Mouse (Mus musculus): ENCODE data around the gene Mical3. TPM values are rescaled to one million over a fixed set of nuclear protein-coding genes. Genes with fewer than 3 reads are reported as not detected.

Mical3 gene
- polyA plus RNA-seq, 1 experiment from 2014 or later, result 12.9 TPM

DNA sequence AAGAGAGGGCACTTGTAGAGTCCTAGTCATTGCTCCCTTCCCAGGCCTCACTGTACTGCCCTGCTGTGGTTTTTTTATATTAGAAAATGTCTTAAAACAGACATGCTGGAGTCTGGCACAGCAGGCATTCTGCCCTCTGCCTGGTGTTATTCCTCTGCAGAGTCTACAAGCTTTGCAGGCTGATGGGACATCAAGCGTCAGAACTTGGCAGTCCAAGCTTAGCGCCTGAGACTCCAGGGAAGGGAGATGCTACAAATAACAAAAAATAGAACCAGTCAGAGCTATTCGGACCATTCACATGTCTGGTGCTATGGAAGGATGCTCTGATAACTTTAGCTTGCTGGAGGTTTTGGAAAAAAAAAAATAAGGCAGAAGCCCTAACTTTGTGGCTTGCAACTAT is 144.6 kb downstream of the Mical3 start:
- WGBS, result 92% methylated on average over 3 of the region's 3 CpGs
- H3K9me3 ChIP-seq (ENCODE audit: control insufficient read depth, low read length), result no peaks in the 10 kb centered on the region
- H3K4me2 ChIP-seq (ENCODE audit: low read length), result no peak overlapping the region
- DNase-seq (ENCODE audit: low spot score) (no peak), ATAC-seq (replicated peaks; ENCODE audit: low FRiP score, low TSS enrichment, low read depth) (no peak)
- H3K9ac ChIP-seq (ENCODE audit: low read length), result no peak overlapping the region
- H3K36me3 ChIP-seq (ENCODE audit: control insufficient read depth, insufficient read depth, low read length), result peaks cover 9% of the 10 kb centered on the region; the same call in 1 of the 2 replicates
- H3K4me1 ChIP-seq (replicated peaks; ENCODE audit: control insufficient read depth, insufficient read depth, low read length), result peaks cover 7% of the 10 kb centered on the region; the same call in 1 of the 2 replicates
- no peak overlapping the region for H3K4me3 ChIP-seq (ENCODE audit: low read depth, low read length)
- H3K27me3 ChIP-seq (replicated peaks; ENCODE audit: control insufficient read depth, insufficient read depth, low read length), result no peaks in the 10 kb centered on the region
- no peak overlapping the region for H3K27ac ChIP-seq (ENCODE audit: low read depth)

DNA sequence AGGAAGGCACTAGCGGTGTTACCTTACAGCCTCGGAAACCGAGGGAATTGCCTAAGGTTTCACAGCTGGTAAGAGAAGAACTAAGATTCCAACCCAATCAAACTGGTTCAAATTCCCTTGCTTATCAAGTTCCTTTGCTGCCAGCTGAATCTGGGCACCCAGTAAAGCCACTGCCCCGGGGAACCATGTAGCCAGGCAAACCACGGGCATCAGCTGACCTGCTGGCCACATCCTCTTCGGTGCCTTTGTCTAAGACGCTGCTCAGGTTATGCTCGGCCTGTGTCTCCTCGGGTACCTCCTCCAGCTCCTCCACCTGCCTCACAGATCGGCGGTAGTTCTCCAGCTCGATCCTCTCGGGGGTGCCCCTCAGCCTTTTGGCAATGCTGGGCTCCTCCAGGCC is 148.5 kb downstream of the Mical3 start:
- Histone ChIP-seq H3K9ac (ENCODE audit: low read length) (no peak overlapping the region), H3K9me3 (ENCODE audit: control insufficient read depth, low read length) (no peaks in the 10 kb centered on the region), H3K27ac (ENCODE audit: low read depth) (no peak overlapping the region), H3K4me3 (ENCODE audit: low read depth, low read length) (no peak overlapping the region), H3K4me1 (replicated peaks; ENCODE audit: control insufficient read depth, insufficient read depth, low read length) (peaks cover 11% of the 10 kb centered on the region; the same call in 1 of the 2 replicates), H3K4me2 (ENCODE audit: low read length) (no peak overlapping the region), H3K27me3 (replicated peaks; ENCODE audit: control insufficient read depth, insufficient read depth, low read length) (no peaks in the 10 kb centered on the region), H3K36me3 (ENCODE audit: control insufficient read depth, insufficient read depth, low read length) (peaks cover 9% of the 10 kb centered on the region; the same call in 1 of the 2 replicates)
- ATAC-seq (replicated peaks; ENCODE audit: low FRiP score, low TSS enrichment, low read depth) (no peak), DNase-seq (ENCODE audit: low spot score) (no peak)
- WGBS, result 94% methylated on average over 13 of the region's 13 CpGs

DNA sequence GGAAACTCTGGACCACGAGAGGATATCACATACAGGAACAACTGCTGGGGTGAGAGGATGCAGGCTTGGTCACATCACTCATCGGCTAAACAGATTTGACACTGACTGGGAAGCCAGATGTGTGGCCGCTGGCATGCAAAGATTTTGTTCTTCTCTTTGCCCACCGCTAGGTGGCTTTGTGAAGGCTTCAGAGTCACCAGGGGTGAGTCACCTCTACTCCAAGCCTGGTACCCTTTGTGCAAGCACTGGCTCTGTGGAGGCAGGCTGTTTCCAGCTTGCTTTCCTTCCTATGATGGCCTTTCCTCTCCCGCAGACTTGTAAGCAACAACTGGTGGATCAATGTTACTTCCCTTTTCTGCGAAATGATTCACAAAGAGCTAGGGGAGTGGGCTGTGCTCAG is 149.3 kb downstream of the Mical3 start:
- no peak overlapping the region for H3K4me3 ChIP-seq (ENCODE audit: low read depth, low read length)
- no peak overlapping the region for H3K9ac ChIP-seq (ENCODE audit: low read length)
- no peak overlapping the region for H3K27ac ChIP-seq (ENCODE audit: low read depth)
- no peak for ATAC-seq (replicated peaks; ENCODE audit: low FRiP score, low TSS enrichment, low read depth)
- 64% methylated on average over 6 of the region's 6 CpGs for WGBS
- DNase-seq (ENCODE audit: low spot score), result no peak
- H3K9me3 ChIP-seq (ENCODE audit: control insufficient read depth, low read length), result no peaks in the 10 kb centered on the region
- no peaks in the 10 kb centered on the region for H3K27me3 ChIP-seq (replicated peaks; ENCODE audit: control insufficient read depth, insufficient read depth, low read length)
- H3K36me3 ChIP-seq (ENCODE audit: control insufficient read depth, insufficient read depth, low read length), result peaks cover 9% of the 10 kb centered on the region; the same call in 1 of the 2 replicates
- peaks cover 11% of the 10 kb centered on the region; the same call in 1 of the 2 replicates for H3K4me1 ChIP-seq (replicated peaks; ENCODE audit: control insufficient read depth, insufficient read depth, low read length)
- no peak overlapping the region for H3K4me2 ChIP-seq (ENCODE audit: low read length)

DNA sequence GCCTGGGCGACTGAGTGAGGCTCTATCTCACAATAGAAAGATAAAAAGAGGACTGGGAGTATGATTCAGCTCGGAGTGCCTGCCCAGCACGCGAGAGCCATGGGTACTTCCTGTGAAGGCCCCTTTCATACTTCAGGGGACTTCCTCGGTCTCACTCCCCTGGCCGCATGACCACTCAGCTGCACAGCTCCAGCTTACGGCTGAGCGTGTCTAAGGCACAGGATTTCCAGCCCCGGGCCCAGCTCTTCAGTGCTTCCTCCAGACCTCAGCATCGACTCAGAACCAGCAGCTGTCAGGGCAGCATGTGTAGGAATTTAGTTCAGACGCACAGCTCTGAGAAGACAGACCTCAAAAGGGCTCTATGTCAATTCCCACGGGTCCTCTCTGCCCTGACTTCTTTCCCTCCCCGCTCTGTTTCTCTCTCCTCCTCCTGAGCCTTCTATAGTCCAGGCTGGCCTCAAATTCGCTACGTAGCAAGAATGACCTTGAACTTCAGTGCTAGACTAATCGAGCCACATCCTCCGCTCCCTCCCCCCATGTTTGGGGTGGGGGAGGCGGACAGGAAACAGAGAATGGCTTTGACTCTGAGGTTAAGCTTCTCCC is 152.7 kb downstream of the Mical3 start:
- Histone ChIP-seq H3K27ac (ENCODE audit: low read depth) (peak overlapping the region; percentile 47), H3K27me3 (replicated peaks; ENCODE audit: control insufficient read depth, insufficient read depth, low read length) (no peaks in the 10 kb centered on the region), H3K9ac (ENCODE audit: low read length) (no peak overlapping the region), H3K9me3 (ENCODE audit: control insufficient read depth, low read length) (no peaks in the 10 kb centered on the region), H3K36me3 (ENCODE audit: control insufficient read depth, insufficient read depth, low read length) (no peaks in the 10 kb centered on the region), H3K4me2 (ENCODE audit: low read length) (no peak overlapping the region), H3K4me1 (replicated peaks; ENCODE audit: control insufficient read depth, insufficient read depth, low read length) (peaks cover 11% of the 10 kb centered on the region; the same call in 1 of the 2 replicates), H3K4me3 (ENCODE audit: low read depth, low read length) (no peak overlapping the region)
- 36% methylated on average over 18 of the region's 18 CpGs for WGBS
- DNase-seq (ENCODE audit: low spot score) (peak; percentile 63), ATAC-seq (replicated peaks; ENCODE audit: low FRiP score, low TSS enrichment, low read depth) (0 out of 2 replicates have a peak, but pooled peaks have one; percentile 21)

DNA sequence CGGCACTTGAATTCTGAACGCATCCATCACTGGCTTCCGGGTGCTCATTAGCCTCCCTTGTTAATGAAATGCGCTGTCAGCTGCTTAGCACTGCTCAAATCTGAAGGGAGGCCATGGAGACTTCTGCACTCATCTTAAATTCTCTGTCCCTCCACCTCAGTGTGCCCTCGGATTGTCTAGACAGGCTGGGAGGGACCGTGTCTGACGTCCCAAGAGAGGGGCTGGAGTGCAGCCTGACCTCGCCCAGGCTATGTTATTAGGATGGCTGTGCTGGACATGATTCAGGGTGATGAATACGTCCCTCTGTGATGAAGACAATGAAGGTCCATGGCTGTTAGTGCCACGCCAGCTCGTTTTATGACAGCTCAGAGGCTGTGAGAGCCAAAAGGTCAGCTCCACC is 153.8 kb downstream of the Mical3 start:
- H3K27ac ChIP-seq (ENCODE audit: low read depth), result no peak overlapping the region
- 58% methylated on average over 11 of the region's 11 CpGs for WGBS
- H3K9ac ChIP-seq (ENCODE audit: low read length), result no peak overlapping the region
- no peak overlapping the region for H3K4me2 ChIP-seq (ENCODE audit: low read length)
- no peaks in the 10 kb centered on the region for H3K9me3 ChIP-seq (ENCODE audit: control insufficient read depth, low read length)
- no peak for DNase-seq (ENCODE audit: low spot score)
- H3K4me1 ChIP-seq (replicated peaks; ENCODE audit: control insufficient read depth, insufficient read depth, low read length), result peaks cover 11% of the 10 kb centered on the region; the same call in 1 of the 2 replicates
- no peaks in the 10 kb centered on the region for H3K27me3 ChIP-seq (replicated peaks; ENCODE audit: control insufficient read depth, insufficient read depth, low read length)
- no peak for ATAC-seq (replicated peaks; ENCODE audit: low FRiP score, low TSS enrichment, low read depth)
- 0 out of 2 replicates have a peak, but pooled peaks cover 9% of the 10 kb centered on the region for H3K36me3 ChIP-seq (ENCODE audit: control insufficient read depth, insufficient read depth, low read length)
- no peak overlapping the region for H3K4me3 ChIP-seq (ENCODE audit: low read depth, low read length)

DNA sequence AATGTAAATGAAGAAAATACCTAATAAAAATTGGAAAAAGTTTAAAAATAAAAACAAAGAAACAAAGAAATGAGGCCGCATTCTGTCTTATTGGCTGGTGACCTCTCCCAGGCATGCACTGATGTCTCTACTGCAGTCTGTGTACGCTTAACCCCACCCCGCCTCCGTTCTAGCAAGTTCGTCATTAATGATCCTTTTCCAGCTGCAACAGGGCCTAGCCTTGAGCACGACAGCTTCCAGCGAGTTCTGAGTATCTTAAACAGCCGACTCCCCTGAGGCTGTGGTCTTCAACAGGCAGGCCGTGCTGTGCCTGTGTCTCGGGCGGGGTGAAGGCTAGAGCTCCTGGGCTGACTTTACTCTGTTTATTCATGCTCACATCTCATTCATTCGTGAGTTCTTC is 154.7 kb downstream of the Mical3 start:
- Histone ChIP-seq H3K9me3 (ENCODE audit: control insufficient read depth, low read length) (no peaks in the 10 kb centered on the region), H3K4me2 (ENCODE audit: low read length) (no peak overlapping the region)

DNA sequence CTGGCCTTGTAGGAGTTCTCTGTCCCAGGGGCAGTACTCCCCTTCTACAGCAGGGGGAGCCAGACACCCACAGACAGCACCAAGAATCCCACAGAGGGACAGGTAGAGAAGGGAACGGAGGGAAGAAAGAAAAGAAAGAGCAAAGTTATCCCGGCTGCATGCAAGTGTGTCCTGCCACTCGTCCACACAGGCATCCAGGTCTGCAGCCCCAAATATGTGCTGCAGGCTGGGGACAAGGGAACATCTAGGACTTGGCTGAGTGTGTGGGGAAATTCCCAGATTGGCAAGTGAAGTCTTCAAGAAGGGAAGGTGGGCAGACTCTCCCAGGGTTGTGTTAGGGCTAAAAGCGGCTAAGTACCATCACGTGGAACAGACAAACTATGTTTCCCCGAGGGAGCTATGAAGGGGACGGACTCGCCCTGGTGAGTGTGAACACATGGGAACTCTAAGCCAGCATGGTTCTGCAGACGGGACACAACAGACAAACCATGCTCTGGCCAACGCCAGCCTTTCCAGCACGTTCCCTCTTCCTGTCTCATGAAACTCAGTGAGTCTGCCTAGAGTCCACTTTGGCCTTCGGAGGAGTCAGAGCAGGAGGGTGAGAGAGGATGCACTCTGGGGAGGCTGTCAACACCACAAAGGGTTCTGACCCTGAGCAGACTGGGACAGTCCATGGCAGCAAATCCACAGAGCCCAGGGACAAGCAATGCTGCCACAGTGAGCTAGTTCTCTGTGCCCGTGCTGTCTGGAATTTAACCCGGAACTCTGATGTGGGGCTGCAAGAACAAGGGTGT is 158.8 kb downstream of the Mical3 start:
- no peaks in the 10 kb centered on the region for H3K27me3 ChIP-seq (replicated peaks; ENCODE audit: control insufficient read depth, insufficient read depth, low read length)
- no peak overlapping the region for H3K4me3 ChIP-seq (ENCODE audit: low read depth, low read length)
- WGBS, result 60% methylated on average over 14 of the region's 14 CpGs
- 0 out of 2 replicates have a peak, but pooled peaks cover 19% of the 10 kb centered on the region for H3K36me3 ChIP-seq (ENCODE audit: control insufficient read depth, insufficient read depth, low read length)
- DNase-seq (ENCODE audit: low spot score) (peak; percentile 96), ATAC-seq (replicated peaks; ENCODE audit: low FRiP score, low TSS enrichment, low read depth) (no peak; the same call in 1 of the 2 replicates)
- H3K4me2 ChIP-seq (ENCODE audit: low read length), result no peak overlapping the region
- no peak overlapping the region for H3K27ac ChIP-seq (ENCODE audit: low read depth)
- no peaks in the 10 kb centered on the region for H3K4me1 ChIP-seq (replicated peaks; ENCODE audit: control insufficient read depth, insufficient read depth, low read length)
- no peaks in the 10 kb centered on the region for H3K9me3 ChIP-seq (ENCODE audit: control insufficient read depth, low read length)
- no peak overlapping the region for H3K9ac ChIP-seq (ENCODE audit: low read length)

More for the DNA sequence above, 154.7 kb downstream of the Mical3 start:
- no peak for DNase-seq (ENCODE audit: low spot score)
- Histone ChIP-seq H3K4me1 (replicated peaks; ENCODE audit: control insufficient read depth, insufficient read depth, low read length) (peaks cover 11% of the 10 kb centered on the region; the same call in 1 of the 2 replicates), H3K36me3 (ENCODE audit: control insufficient read depth, insufficient read depth, low read length) (0 out of 2 replicates have a peak, but pooled peaks cover 9% of the 10 kb centered on the region), H3K27me3 (replicated peaks; ENCODE audit: control insufficient read depth, insufficient read depth, low read length) (no peaks in the 10 kb centered on the region), H3K4me3 (ENCODE audit: low read depth, low read length) (no peak overlapping the region), H3K27ac (ENCODE audit: low read depth) (no peak overlapping the region), H3K9ac (ENCODE audit: low read length) (no peak overlapping the region)
- WGBS, result 60% methylated on average over 12 of the region's 12 CpGs
- ATAC-seq (replicated peaks; ENCODE audit: low FRiP score, low TSS enrichment, low read depth), result no peak

DNA sequence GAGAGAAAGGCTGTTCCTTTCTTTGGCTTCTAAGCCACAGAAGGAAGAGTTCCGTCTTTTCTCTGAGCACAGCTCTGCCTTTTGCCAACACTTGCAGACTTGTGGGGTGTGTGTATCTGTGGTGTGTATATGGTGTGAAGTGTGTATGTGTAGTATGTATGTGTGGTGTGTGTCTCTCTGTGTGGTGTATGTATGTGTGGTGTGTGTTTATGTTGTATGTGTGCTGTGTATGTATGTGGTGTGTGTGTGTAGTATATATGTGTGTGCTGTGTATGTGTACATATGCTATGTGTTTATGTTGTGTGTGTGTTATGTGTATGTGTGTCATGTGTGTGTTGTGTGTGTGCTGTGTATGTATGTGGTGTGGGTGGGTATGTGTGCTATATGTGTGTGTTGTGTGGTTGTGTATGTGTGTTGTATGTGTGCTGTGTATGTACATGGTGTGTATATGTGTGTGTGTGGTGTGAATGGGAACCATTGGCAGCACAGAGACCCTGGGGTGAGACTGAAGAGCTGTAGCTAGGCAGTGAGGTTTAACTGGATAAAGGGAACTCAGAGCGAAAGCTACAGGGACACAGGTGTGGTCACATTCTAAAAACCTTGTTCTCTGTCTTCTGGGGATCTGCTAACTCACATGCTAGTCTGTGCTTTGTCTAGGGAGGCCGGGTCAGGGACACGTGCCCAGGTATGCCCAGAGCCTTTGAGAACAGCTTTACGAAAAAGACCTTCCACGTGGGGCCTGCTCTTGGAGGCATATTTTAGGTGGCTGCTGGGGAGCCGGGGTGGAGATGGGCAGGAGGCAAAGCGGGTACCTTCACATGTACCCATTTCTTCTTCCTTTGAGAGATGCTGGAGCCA is 159.6 kb downstream of the Mical3 start:
- Histone ChIP-seq H3K9me3 (ENCODE audit: control insufficient read depth, low read length) (no peaks in the 10 kb centered on the region), H3K9ac (ENCODE audit: low read length) (no peak overlapping the region), H3K27ac (ENCODE audit: low read depth) (no peak overlapping the region), H3K4me3 (ENCODE audit: low read depth, low read length) (no peak overlapping the region), H3K27me3 (replicated peaks; ENCODE audit: control insufficient read depth, insufficient read depth, low read length) (no peaks in the 10 kb centered on the region), H3K36me3 (ENCODE audit: control insufficient read depth, insufficient read depth, low read length) (0 out of 2 replicates have a peak, but pooled peaks cover 19% of the 10 kb centered on the region), H3K4me1 (replicated peaks; ENCODE audit: control insufficient read depth, insufficient read depth, low read length) (no peaks in the 10 kb centered on the region), H3K4me2 (ENCODE audit: low read length) (no peak overlapping the region)
- DNase-seq (ENCODE audit: low spot score) (no peak), ATAC-seq (replicated peaks; ENCODE audit: low FRiP score, low TSS enrichment, low read depth) (no peak; the same call in 1 of the 2 replicates)
- WGBS, result 69% methylated on average over 8 of the region's 8 CpGs
